Mouse (Mus musculus) ovary, adult 2 months (tissue): Measurements from ENCODE around the gene Ccdc148. TPM values are rescaled to one million over a fixed set of nuclear protein-coding genes. Genes with fewer than 3 reads are reported as not detected.

ENCODE experiments used
- polyA plus RNA-seq: library from polyadenylated mRNA; depleted of rRNA; stranded (reverse); fragments of >200 nt; gene quantifications from 2 replicates; pipeline ENCODE4 v1.2.3, GENCODE M21; 2012; rRNA removed

Gene Ccdc148
- 0.05 and 0.08 TPM in 2 replicates for polyA plus RNA-seq

GRCm38 (mm10) chr2:59160605-59160963 is at the start of gene Ccdc148, which contains the start of gene Pkp4:
Gene Ccdc148 (minus strand): TSS chr2:59160683.
Gene Pkp4 (plus strand): TSS chr2:59160850.

GRCm38 (mm10) chr2:58859134-58859533 is 301.3 kb downstream of the Ccdc148 start, which contains the start of gene Gm11099:
Gene Gm11099 (plus strand): TSS chr2:58859434.

Other genes with a start within 250 kb of the Ccdc148 start
- gene Pkp4, start 167 bp upstream of the Ccdc148 start, polyA plus RNA-seq = 77.5 and 100 TPM in 2 replicates